ENCODE assay signal across 8 mouse cellular contexts in genomic region chr5:92042377-92043348, GRCm38 (mm10). TPM values are rescaled to one million over a fixed set of nuclear protein-coding genes. Genes with fewer than 3 reads are reported as not detected.
DNase-seq lines count a peak whose midpoint lies in the region; ATAC-seq lines count a peak whose summit lies in the region.

No protein-coding gene starts in this region.

- peak overlapping the region; percentile 77 for H3K4me2 ChIP-seq in lung, embryonic 16.5 days (ENCODE audit: low read depth, low read length)

- peak overlapping the region; percentile 87 for H3K4me3 ChIP-seq in lung, embryonic 16.5 days (ENCODE audit: low read length)

- H3K27ac ChIP-seq in lung, embryonic 16.5 days (ENCODE audit: low read length), result peak overlapping the region; percentile 81

- H3K9me3 ChIP-seq in lung, embryonic 16.5 days (ENCODE audit: control insufficient read depth, low read length), result no peaks in the 10 kb centered on the region

- peak overlapping the region; percentile 80 for H3K9ac ChIP-seq in lung, embryonic 16.5 days (ENCODE audit: low read length)

- no peaks in the 10 kb centered on the region; the same call in 1 of the 2 replicates for H3K4me1 ChIP-seq in lung, embryonic 16.5 days (replicated peaks; ENCODE audit: control insufficient read depth, insufficient read depth, low read length)

- peak; percentile 98 to 99 for ATAC-seq in hematopoietic stem cell, adult 5-6 weeks (replicated peaks in 1 of 2; ENCODE audit: insufficient read depth in 1 of 2, low FRiP score in 2 of 2, low TSS enrichment in 1 of 2, low read depth in 1 of 2, poor library complexity in 2 of 2, severe bottlenecking in 2 of 2)
- ATAC-seq in lung, embryonic 16.5 days (ENCODE audit: low read depth), result peak; percentile 99

- H3K27me3 ChIP-seq in lung, embryonic 16.5 days (ENCODE audit: control insufficient read depth, insufficient read depth, low read depth, low read length), result peaks cover 4% of the 10 kb centered on the region

- H3K36me3 ChIP-seq in lung, embryonic 16.5 days (ENCODE audit: control insufficient read depth, insufficient read depth, low read length), result no peaks in the 10 kb centered on the region

- WGBS in lung, embryonic 16.5 days, result under 1% methylated on average over 68 of the region's 68 CpGs

- DNase-seq in MEL-GATA-1-ER (ENCODE audit: extremely low read depth, low read depth), result peak; percentile 56
- DNase-seq in cerebellum, adult 8-10 months, result peak; percentile 99
- peak; percentile 85 for DNase-seq in forelimb bud, embryonic 11.5 days (ENCODE audit: low read depth, low spot score)
- DNase-seq in layer of hippocampus, adult 9-10 months (ENCODE audit: low spot score), result peak; percentile 84
- DNase-seq in ovary, postnatal 10 days (ENCODE audit: low spot score), result peak; percentile 89
- DNase-seq in thymus, postnatal 10 days (ENCODE audit: low spot score in 2 of 2), result peak; percentile 90 to 95

RNA-seq across cellular contexts. Expression of gene Cdkl2, which starts 1.0 kb away (rescaled TPM):
- total RNA-seq in hematopoietic stem cell, adult 5-6 weeks (2017), result 0.81 TPM in 1 of 2 replicates, not detected in the other
- 4.0 and 4.5 TPM in 2 replicates for polyA plus RNA-seq in lung, embryonic 16.5 days (2015; fragmentation: Nextera tagmentation; extraction: Ambion mirVana)

RNA-seq across cellular contexts. Expression of gene G3bp2, which starts 40.9 kb away (rescaled TPM):
- total RNA-seq in hematopoietic stem cell, adult 5-6 weeks (2017), result 131 and 135 TPM in 2 replicates
- 124 and 144 TPM in 2 replicates for polyA plus RNA-seq in lung, embryonic 16.5 days (2015; fragmentation: Nextera tagmentation; extraction: Ambion mirVana)

RNA-seq across cellular contexts. Expression of gene Odaph, which starts 55.4 kb away (rescaled TPM):
- not detected in 2 replicates for total RNA-seq in hematopoietic stem cell, adult 5-6 weeks (2017)
- not detected in 2 replicates for polyA plus RNA-seq in lung, embryonic 16.5 days (2015; fragmentation: Nextera tagmentation; extraction: Ambion mirVana)

Comparison
In these comparisons a context has a peak if more than half of its experiments do, and no peak if none do; other contexts are left out.
1. Peak in every context shown above with its lines: DNase-seq, ATAC-seq, H3K4me3 ChIP-seq and H3K27ac ChIP-seq.